Mouse (Mus musculus) WW6 (cell line): ENCODE measurements at regions not wholly inside any gene's neighbourhood (a gene's known extent, or its start where the extent isn't known, plus 50 kb on each side); places are given as distances from the start of the nearest gene placed in this dataset.

Source experiments
- DNase-seq: peaks from one replicate; pipeline ENCODE4 v3.0.0-alpha.2; 2013; ENCODE audit warnings: low read depth, low spot score

- no peak for DNase-seq
Measured at GRCm38 (mm10) chr12:79944090-79944489, 168.7 kb downstream of the Zfp36l1 start.

- DNase-seq = no peak
Measured at GRCm38 (mm10) chr12:79942563-79943131, 170.2 kb downstream of the Zfp36l1 start.

- DNase-seq = no peak
Measured at GRCm38 (mm10) chr12:79941828-79942227, 171.0 kb downstream of the Zfp36l1 start.

DNA sequence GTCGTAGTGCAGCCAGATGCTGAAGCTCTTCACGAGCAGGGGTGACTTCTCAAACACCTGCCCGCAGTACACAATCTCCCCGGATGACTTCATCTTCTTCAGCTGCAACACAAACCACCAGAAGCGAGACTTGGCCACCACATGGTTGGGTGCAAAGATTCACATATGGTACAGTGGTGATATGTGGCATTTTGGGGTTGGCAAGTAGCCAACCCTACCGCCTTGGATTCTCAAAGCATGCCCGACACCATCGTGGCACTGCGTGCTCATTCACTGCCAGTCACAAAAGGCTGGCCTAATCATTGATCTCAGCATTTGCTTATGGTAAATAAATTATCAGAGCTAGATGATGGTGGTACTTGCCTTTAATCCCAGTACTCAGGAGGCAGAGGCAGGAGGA is 173.4 kb downstream of the Zfp36l1 start:
- no peak for DNase-seq

- DNase-seq = no peak
Measured at GRCm38 (mm10) chr12:79937876-79938275, 174.9 kb downstream of the Zfp36l1 start.

DNA sequence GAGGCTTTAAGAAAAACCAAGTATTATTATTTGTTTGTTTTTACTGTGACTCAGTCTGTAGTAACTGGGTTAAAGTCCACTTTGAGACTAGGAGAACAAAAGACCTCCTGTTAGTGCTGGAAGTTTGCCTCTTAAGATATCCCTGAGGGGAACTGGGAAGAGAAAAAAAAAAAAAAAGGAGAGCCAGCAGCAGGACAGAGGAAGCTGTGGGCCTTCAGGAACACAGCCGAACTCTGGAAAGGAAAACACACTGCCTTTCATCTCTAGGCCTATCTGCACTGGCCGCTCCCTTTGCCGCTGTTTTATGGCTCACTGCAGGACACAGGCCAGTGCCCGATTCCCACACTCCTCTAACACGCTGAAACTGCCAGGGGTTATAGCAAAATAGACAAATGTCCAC is 176.1 kb downstream of the Zfp36l1 start:
- DNase-seq = no peak

- no peak for DNase-seq
Measured at GRCm38 (mm10) chr12:79934091-79934490, 178.7 kb downstream of the Zfp36l1 start.

DNA sequence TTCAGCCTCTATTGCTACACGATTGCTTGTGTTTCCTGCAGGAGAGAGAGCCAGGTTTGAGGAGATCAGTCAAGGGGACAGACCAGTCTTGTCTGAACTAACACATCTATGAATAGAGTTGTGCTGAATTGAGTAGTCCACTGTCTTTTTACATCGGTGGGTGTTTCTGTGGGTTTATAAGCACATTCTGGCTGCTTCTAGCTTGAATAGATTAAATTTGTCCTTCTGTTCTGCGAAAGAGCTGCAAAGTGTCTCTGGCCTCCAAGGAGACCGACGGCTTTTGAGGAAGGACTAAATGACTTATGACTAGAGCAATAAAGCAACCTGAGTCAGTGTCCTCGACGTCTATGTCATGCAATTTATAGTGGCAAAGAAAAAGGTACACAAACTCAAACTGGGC is 179.9 kb downstream of the Zfp36l1 start:
- DNase-seq = no peak

- DNase-seq = no peak
Measured at GRCm38 (mm10) chr12:79931455-79931854, 181.4 kb downstream of the Zfp36l1 start.

DNA sequence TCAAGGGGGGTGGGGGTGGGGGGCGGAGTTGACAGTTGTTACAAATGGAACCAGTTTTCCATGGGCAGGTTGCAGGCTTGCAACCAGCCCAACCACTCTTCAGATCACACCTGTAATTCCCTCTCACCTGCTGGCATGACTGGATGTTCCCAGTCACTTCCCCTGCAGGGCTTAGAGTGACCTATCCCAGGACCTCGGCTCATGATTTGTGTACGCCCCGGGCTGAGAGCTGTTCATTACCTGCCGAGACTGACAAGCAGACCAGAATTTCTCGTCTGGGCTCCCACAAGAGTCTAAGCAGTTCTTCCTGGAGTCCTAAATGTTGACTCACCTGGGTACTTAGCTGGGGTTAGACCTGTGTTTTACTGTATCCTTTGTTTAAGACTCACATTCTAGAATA is 183.0 kb downstream of the Zfp36l1 start:
- no peak for DNase-seq

- no peak for DNase-seq
Measured at GRCm38 (mm10) chr12:79928739-79929380, 184.0 kb downstream of the Zfp36l1 start.

GRCm38 (mm10) chr12:79928298-79928697 is 184.5 kb downstream of the Zfp36l1 start:
- no peak for DNase-seq

GRCm38 (mm10) chr12:79925704-79926588 is 186.9 kb downstream of the Zfp36l1 start:
- DNase-seq = no peak

DNA sequence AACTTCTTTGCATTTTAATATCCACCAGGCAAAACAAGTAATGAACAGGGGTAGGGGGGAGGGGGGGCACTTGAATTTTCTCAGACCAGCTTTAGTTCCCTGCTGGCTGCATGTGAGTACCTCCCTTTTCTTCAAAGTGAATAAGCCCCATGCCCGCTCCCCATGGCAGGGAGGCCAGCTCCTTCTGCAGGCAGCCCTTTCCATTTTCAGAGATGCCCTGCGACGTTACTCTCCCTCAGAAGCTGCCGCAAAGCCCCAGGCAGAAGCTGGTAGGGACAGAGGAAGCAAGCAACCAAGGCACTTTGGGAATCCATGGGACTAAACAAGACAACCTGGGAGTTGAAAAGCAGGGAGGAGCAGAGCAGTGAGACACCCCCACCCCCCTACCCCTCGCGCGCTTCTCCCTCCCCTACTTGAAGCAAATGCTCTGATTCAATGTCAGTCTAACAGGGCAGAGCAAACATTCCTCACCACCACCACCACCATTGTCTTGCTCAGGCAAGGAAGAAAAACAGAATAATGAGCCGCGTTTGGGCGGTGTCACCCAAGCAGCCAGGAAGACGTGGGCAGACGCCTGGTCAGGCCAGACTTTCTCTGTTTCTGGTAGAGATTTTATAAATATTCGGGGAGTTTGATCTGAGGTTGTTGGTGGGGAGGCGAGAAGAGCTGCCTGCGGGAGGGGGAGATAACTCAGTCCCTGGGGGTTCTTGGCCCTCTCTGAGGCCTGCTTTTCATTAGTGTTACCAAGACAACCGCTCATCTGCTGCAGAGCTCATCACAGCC is 187.7 kb downstream of the Zfp36l1 start:
- no peak for DNase-seq

GRCm38 (mm10) chr12:79923811-79924210 is 189.0 kb downstream of the Zfp36l1 start:
- no peak for DNase-seq

- no peak for DNase-seq
Measured at GRCm38 (mm10) chr12:79921786-79922185, 191.0 kb downstream of the Zfp36l1 start.

DNA sequence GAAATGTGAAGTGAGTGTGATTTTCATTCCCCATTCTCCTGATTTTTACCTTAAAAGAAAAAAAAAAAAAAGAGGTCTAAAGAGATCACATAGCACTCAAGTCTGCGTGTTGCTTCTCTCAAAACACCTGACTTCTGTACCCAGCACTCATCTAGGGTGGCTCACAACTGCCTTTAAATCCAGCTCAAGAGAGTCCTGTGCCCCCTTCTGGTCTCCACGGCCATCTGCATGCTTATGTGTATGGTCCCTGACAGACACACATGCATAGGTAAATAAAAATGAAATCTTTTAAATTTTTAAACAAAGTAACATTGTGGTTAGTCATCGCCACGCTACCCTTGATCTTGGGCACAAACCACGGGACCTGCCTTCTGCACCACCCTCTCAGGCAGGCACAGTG is 193.8 kb downstream of the Zfp36l1 start:
- DNase-seq = no peak

GRCm38 (mm10) chr12:79917634-79918289 is 195.1 kb downstream of the Zfp36l1 start:
- DNase-seq = no peak

GRCm38 (mm10) chr12:79916896-79917633 is 195.7 kb downstream of the Zfp36l1 start:
- no peak for DNase-seq

DNA sequence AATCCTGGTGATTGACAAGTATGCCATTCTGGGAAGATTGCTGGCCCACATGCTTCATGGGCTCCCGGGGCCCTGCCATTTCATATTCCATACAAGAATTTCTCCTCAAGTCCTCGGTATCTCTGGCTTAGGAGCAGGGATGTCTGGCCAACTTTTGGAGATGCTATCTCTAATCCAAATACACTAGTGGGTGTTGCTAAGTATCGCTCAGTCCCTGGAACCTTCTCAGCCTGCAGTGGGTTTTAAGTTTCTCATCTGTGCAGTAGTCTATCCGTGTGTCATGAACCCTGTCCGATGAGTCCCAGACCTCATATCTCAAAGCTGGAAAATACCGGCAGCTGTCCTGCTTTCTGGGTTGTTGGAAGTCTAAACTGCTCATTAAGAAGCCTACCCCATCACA is 198.9 kb downstream of the Zfp36l1 start:
- no peak for DNase-seq
